Mouse (Mus musculus) 3T3-L1 (cell line): ENCODE data around the gene Nr2f6.

ENCODE experiments used
- DNase-seq: peaks from one replicate; pipeline ENCODE4 v3.0.0-alpha.2; 2015; ENCODE audit warnings: low read depth, low spot score

Gene Nr2f6

GRCm38 (mm10) chr8:71381421-71381970, at the start of gene Nr2f6:
Nr2f6 (minus strand) TSS chr8:71381960.
- peak; percentile 50 for DNase-seq

GRCm38 (mm10) chr8:71422121-71422520, 40.4 kb upstream of the Nr2f6 start:
- no peak for DNase-seq

- peak; percentile 39 for DNase-seq
Observed at GRCm38 (mm10) chr8:71411535-71412273, 29.9 kb upstream of the Nr2f6 start.

GRCm38 (mm10) chr8:71408231-71408630, 26.5 kb upstream of the Nr2f6 start:
- DNase-seq = no peak

GRCm38 (mm10) chr8:71407441-71407840, 25.7 kb upstream of the Nr2f6 start:
- DNase-seq = no peak

DNA sequence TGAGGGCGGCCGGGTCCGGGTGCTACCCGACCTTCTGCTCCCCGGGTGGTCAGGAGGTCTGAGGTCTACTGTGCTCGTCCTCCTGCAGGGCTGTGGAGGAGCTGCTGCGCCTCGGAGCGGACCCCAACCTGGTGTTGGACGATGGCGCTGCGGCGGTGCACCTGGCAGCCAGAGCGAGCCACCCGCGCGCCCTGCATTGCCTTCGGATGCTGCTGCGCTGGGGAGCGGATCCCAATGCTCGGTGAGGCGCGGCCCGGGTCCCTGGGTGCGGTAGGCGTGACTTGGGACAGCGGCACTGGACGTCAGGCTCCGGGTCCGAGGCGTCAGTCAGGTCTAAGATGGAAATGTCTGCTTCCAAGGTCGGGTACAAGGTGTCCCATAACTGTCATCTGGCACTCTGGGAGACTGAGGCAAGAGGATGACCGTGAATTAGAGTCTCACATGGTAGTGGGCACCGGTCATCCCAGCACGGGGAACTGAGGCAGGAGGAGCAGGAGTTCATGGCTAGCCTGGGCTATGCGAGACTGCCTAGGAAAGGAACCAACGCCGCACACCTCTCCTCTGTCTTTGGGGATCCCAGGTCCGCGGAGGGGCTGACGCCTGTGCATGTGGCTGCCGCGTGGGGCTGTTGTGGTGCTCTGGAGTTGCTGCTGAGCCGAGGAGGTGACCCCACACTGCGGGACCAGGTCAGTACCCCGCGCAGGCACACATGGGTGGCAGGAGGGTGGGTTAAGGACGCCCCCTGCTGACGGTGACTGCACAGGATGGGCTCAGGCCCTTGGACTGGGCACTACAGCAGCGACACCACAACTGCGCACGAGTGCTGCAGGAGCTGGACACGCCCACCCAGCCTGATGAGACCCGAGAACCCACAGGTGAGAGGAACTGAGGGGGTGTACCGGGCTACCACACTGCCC, 24.6 kb upstream of the Nr2f6 start:
- DNase-seq = peak; percentile 84

GRCm38 (mm10) chr8:71405401-71406098, 23.8 kb upstream of the Nr2f6 start, which contains the start of gene Ankle1:
Ankle1 (plus strand) TSS chr8:71406010.
- DNase-seq = peak; percentile 95

DNA sequence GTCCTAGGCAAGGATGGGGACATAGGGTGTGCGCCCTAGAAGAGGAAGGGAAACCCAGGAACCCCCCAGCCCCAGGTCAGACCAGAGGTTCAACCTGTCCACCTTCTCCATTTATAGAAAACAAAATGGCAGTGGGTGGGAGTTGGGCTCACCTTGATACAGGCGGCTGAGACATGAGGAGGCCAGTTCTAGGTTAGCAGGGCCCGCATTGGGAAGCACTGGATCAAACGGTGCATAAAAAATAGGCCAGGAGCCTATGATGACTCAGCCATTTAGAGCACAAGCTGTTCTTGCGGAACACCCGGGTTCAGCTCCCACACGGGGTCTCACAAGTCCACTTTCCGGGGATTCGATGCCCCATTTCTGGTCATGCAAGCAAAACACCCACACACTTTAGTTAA, 23.2 kb upstream of the Nr2f6 start:
- peak; percentile 25 for DNase-seq

DNA sequence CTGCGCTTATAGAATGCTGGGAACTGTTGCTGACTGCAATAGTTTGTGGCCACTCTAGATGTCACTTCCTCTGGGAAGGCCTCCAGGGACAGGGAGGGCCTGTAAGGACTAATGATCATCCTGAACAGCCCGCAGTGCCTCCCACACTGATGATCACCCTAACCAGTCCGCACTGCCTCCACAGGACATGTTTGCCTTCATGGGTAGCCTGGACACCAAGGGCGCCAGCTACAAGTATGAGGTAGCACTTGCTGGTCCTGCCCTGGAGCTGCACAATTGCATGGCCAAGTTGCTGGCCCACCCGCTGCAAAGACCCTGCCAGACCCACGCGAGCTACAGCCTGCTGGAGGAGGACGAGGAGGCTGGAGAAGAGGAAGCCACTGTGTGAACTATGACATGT, 22.3 kb upstream of the Nr2f6 start:
- no peak for DNase-seq

- no peak for DNase-seq
Observed at GRCm38 (mm10) chr8:71403107-71403885, 21.5 kb upstream of the Nr2f6 start.

DNA sequence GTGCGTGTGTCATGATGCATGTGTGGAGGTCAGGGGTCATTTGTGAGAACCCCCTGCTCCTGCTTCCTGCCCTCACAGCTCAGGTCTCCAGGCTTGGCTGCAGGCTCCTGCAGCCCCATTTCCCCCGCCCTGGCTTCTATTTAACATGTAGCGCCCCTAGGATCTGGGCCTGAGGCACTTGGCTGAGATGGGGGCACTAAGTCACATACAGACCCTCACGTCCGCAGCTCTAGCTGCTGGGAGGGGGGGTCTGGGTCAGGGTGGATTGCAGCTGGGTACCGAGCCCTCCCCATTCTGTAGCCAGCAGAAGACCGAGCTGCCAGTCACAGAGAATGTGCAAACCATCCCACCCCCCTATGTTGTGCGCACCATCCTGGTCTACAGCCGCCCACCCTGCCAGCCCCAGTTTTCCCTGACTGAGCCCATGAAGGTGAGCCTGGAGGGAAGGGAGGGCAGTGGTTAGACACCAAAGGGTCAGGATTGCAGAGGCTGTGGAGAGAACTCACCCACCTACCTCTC, 20.7 kb upstream of the Nr2f6 start:
- no peak for DNase-seq

GRCm38 (mm10) chr8:71401454-71401853, 19.7 kb upstream of the Nr2f6 start:
- DNase-seq = no peak

GRCm38 (mm10) chr8:71400826-71401225, 19.1 kb upstream of the Nr2f6 start:
- no peak for DNase-seq

DNA sequence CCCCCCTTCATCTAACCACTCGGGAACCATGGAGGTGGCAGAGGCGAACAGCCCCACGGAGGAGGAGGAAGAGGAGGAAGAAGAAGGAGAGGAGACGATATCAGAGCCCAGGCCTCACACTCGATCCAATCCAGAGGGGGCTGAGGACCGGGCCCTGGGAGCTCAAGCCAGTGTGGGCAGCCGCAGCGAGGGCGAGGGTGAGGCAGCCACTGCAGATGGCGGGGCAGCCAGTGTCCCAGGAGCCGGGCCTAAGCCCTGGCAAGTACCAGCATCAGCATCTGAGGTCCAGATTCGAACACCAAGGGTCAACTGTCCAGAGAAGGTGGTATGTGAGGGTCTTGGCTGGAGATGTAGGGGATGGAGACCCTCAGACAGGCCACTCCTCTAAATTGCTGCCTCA, 15.9 kb upstream of the Nr2f6 start:
- no peak for DNase-seq

GRCm38 (mm10) chr8:71396639-71397305, 15.0 kb upstream of the Nr2f6 start, which contains the start of gene Babam1:
Babam1 (plus strand) TSS chr8:71396861.
- peak; percentile 100 for DNase-seq

GRCm38 (mm10) chr8:71395629-71396028, 13.9 kb upstream of the Nr2f6 start, which contains the start of gene Ushbp1:
Ushbp1 (minus strand) TSS chr8:71395802.
- DNase-seq = no peak

- no peak for DNase-seq
Observed at GRCm38 (mm10) chr8:71395071-71395470, 13.3 kb upstream of the Nr2f6 start.

DNA sequence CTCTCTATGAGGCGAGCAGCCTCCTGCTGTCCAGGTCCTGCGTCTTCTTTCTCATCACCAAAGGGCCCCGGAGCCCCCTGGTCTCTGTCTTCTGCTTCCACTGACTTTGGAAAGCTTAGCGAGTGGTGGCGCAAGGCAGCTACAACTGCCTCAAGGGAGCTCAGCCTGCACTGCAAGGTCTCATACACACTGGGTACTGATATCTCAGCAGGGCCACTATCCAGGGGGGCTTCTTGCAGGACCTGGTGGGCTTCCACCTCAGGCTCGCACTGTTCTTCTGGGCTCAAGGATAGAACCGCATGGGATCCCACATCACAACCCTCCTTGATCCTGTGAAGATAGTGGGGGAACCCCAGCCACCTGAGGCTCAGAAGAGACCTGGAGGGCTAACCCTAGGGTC, 12.7 kb upstream of the Nr2f6 start:
- no peak for DNase-seq

DNA sequence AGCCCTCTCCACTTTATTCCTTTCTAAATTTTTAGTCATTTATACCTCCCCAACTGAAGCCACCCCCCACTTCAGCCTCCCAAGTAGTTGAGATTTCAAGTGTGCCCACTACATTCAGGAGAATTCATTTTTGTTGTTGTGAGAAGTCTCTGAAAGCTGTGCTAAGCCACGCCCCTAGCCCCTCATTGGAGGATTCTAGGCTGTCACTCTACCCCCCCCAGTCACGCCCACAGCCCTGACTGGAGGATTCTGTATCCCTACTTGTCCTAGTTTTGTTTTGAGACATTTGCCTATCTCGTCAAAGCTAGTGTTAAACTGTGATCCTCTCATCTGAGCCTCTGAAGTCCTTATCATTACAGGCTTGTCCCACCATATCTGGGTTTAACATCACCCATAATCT, 11.1 kb upstream of the Nr2f6 start:
- DNase-seq = peak; percentile 48

GRCm38 (mm10) chr8:71392391-71392790, 10.6 kb upstream of the Nr2f6 start:
- DNase-seq = no peak
